Mouse (Mus musculus) granulocyte monocyte progenitor cell, adult 5-6 weeks (primary cell): Measurements from ENCODE around the gene Frat1. TPM values are rescaled to one million over a fixed set of nuclear protein-coding genes. Genes with fewer than 3 reads are reported as not detected.

Source experiments
- ATAC-seq: replicated peaks from 2 replicates; pipeline ENCODE4 v1.8.0; 2016; ENCODE audit warnings: mild to moderate bottlenecking, moderate TSS enrichment, inconsistent platforms; ENCODE audit not compliant: poor library complexity, severe bottlenecking
- total RNA-seq, 2 experiments: library from RNA; stranded (forward) in 1 of 2; stranded (reverse) in 1 of 2; fragments of 200-712, 200-1000 nt in 1 of 2; fragments of >200 nt in 1 of 2; fragmentation: Nextera tagmentation in 1 of 2; gene quantifications; 2 replicates each; pipeline ENCODE4 v1.2.3; 2014 to 2017

Gene Frat1
- total RNA-seq (2014; fragmentation: Nextera tagmentation) = 2.6 and 5.6 TPM in 2 replicates
- 10.0 and 11.2 TPM in 2 replicates for total RNA-seq (2017)

GRCm38 (mm10) chr19:41829381-41830105 lies at the start of gene Frat1:
TSS of gene Frat1 (plus strand) at chr19:41829970.
- ATAC-seq = peak; percentile 80

DNA sequence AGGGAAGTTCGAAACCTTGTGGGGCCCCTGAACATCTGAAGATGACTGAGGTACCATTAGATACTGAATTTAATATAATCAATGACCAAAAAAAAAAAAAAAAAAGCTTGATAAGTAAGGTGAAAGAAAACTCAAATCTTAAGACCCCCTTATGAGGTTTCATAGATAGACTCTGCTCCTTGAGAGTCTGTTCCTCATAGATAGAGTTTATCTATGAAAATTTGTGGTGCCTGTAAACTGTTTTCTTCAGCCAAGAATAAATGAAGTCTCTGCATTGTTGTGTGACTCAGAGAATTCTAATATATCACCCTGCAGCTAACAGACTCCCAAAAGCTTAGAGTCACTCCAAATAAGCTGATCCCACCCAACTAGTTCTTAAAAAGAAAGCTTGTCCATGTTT lies 42.9 kb upstream of the Frat1 start:
- ATAC-seq = no peak

DNA sequence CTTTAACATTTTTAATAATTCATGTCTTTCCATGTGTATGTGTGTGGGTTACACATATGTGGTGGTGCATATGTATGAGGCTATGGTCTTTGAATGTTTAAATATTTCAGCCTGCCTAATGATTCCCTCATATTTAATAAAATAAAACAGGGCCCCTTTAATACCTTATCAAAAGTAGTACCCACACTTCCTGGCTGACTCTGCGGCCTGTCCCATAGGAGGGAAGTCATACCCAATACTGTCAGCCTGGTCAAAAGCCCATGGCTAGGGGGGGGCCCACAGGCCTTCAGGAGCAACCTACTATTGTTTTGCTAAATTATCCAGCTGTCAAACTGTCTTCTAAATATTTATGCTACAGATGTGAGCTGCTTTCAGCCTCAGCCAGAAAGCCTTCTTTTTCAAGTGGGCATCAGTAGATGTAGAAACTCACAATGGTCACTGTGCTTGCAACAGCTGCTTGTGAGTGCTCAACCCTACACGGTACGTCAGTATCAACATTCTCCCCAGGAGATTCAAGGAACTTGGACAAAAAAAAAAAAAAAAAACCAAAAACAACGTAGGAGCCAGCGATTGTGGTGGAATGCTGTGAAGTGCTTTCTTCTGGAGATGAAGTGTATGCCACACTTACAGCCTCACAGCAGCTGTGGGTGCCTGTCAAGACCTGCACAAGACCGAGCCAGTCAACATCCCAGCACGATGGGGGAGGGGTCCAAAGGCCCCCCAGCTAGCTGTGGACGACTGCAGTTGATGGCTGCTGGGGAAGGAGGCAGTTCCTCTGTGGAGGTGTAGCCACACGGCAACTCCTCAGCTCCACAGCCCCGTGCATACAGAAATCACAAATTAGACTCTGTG lies 40.4 kb upstream of the Frat1 start:
- ATAC-seq = no peak

DNA sequence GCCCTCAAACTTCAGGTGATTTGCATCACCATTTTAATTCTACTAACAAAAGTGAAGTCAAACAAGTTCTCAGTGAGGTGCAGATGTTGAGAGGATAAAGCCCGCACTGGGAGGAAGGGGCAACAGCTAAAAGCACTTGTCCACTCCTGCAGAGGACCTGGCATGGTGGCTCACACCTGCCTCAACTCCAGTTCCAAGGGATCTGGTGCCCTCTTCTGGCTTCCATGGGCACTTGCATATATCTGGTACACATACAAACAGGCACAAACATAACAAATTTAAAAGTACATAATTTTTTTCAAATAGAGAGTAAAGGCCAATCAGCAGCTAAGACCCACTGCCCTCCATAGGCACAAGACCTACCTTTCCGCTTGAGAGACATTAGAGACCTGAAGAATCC lies 38.4 kb upstream of the Frat1 start:
- ATAC-seq = no peak

DNA sequence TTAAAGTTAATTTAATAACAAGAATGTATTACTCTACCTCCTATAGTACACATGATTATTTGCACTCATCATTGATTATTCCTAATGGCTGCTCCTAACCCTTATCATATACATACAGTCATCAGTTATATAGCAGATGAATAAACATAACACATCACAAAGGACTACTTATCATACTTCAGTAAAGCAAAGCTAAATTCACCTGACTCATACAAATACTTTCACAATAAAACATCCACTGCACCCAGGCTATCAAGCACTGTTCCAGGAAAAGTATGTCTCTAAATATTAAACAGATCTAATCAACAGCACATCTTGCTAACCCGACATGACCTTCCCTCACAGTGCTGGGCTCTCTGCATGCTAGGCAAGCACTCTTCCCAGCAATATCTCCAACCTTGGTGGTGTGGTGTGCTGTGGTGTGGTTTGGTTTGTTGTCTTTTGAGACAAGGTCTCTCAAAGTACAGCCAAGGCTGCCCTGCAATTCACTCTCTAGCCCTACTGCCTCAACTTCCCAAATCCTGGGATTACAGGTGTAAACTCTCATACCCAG lies 36.8 kb upstream of the Frat1 start:
- no peak for ATAC-seq

GRCm38 (mm10) chr19:41794017-41794416 lies 35.8 kb upstream of the Frat1 start:
- ATAC-seq = no peak

- ATAC-seq = no peak
These were observed 34.9 kb upstream of the Frat1 start for GRCm38 (mm10) chr19:41794901-41795300.

GRCm38 (mm10) chr19:41796148-41796760 lies 33.5 kb upstream of the Frat1 start:
- peak; percentile 26; the same call in 1 of the 2 replicates for ATAC-seq

DNA sequence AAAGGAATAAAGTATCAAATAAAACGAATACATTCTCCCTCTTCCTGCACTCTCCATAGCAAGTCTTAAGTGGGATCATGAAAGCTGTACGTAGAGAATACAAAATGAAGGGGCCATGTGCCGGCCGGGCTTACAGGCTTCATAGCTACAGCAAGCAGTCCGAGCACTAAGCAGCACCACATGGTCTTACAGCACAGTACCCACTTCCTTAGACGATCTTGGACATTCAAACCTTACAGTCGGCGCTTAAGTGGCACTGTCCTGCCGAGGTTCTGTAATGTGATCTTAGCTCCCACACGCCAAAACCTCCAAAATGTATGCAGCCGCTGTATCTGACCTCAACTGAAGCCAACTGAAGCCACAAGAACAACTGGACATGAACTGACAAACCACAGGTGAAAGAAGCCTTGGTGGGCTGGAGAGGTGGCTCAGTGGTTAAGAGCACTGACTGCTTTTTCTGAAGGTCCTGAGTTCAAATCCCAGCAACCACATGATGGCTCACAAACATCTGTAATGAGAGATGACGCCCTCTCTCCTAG lies 32.9 kb upstream of the Frat1 start:
- ATAC-seq = peak; percentile 69

- peak; percentile 52 for ATAC-seq
These were observed 32.2 kb upstream of the Frat1 start for GRCm38 (mm10) chr19:41797536-41797935.

GRCm38 (mm10) chr19:41800451-41800850 lies 29.3 kb upstream of the Frat1 start:
- no peak for ATAC-seq

DNA sequence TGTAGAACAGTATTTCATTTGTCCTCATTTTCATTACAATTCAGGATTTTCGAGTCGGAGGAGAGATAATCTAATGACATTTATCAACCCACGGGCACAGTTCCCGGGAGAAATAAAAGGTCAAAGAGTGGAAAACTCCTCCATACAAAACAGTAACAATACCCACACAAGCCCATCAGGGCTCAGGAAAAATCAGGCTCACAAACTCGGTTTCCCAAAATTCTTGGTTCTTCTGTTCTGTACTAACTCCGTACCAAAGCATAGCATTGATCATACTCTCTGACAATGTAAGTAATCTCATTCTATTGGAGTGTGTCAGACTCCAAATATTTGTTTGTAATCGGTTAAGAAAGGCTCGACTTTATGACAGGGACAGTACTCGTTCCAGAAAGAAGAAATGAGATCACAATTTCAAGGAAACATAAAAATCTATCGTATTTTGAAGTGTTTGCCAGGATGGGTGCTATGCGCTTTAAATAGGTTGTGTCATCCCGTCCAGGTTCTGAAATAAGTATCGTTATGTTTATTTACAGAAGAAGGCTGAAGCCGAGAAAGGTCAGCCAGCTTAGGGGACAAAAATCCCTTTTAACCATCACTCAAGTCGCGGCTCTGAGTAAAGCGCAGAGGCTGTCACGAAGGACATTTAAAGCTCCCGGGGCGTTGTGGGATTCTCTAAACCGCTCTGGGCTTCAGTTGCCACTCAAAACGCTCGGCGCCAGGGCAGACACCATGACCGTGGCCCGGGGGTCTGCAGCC lies 28.6 kb upstream of the Frat1 start:
- no peak for ATAC-seq

- ATAC-seq = peak; percentile 86
These were observed 27.9 kb upstream of the Frat1 start, which contains the start of gene Arhgap19 for GRCm38 (mm10) chr19:41801742-41802369. TSS of gene Arhgap19 (minus strand) at chr19:41802047.

DNA sequence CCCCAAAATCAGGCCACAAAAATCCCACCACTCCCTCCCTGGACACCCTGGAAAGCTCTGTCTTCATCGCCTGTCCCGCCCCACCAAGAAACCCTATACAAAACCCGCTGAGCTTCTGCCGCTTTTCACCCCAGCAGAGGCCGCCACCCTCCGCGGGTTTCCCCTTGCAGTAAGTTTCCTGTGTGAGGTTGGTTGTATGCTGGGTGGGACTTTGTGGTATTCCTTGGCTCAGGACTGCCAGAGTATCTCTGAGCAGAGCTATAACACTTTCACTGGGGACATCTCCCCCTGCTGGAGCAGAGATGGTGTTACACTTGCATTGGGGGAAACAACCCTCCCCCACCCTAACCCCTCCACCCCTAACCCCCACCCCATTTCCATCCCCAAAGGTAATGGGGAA lies 26.4 kb upstream of the Frat1 start:
- peak; percentile 66 for ATAC-seq

GRCm38 (mm10) chr19:41805831-41806230 lies 23.9 kb upstream of the Frat1 start:
- ATAC-seq = no peak

DNA sequence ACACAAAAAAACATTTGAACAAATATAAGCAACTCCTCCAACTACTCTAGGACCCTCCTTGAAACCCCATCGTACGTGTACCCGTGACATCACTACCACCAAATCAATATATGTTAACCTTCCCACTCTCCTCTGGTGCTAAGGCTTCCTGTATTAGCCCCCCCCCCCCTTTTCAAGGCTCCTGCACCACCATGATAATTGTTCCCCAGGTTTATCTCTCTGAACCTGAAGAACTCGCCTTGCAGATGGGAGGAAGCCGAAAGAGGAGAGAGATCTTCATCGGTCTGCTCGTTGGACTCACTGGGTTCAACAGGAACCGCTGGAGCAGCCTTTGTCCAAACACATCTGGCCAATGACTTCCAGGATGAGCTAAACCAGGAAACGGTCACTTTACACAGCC lies 22.3 kb upstream of the Frat1 start:
- ATAC-seq = no peak

DNA sequence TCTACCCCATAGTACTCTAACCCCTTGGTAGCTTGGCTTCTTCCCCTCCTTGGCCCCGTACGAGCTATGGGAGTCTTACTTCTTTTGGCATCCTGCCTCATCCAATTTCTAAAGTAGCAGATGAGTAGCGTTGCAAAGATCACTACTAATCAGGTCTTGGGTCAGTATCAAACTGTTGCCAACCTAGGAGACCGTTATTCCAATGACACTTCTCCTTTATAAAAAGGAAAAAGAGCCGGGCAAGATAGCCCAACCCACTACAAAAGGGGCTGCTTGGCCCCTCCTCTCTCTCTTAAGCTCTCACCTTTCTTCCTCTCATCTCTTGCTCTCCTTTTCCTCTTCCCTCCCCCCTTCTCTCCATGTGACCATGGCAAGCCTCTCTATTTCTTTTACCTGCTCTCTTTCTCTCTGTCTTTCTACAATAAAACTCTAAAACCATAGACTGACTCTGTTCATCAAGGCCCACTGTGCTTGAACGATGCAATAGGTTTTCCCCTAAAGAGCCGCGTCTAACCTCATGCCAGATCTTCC lies 21.6 kb upstream of the Frat1 start:
- no peak for ATAC-seq

DNA sequence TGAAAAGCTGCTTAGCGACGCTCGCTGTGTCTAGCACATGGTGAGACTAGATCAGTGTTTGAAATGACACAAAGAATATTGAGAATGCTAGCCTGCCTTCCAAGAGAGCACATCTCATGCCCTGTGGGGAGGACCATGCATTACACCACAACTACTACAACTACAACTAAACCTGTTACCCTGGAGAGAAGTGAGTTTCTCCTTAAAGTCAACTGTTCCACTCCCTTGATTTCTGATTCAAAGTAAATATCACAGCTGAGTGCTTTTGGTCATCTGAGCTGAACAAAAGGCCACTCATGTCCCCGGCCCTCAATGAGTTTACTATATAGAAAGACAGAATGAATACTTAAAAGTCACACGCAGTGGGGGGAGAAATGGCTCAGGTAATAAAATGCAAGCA lies 19.7 kb upstream of the Frat1 start:
- no peak for ATAC-seq

DNA sequence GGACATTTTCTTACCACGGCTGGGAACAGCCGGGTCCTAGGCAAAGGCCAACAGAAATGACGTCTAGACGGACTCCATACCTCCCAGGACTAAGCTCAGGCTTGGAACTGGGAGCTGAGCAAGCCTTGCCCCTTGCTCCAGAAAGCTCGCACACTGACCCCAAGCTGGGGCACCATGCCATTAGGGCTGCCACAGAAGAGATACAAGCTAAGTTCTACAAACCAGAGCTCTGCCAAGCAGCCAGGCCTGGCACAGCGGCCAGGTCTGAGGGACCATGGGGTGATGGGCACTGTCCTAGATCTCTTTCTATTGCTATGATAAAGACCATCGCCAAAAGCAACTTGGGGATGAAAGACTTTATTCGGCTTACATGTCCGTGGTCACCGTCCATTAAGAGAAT lies 17.2 kb upstream of the Frat1 start:
- no peak for ATAC-seq
